Mouse (Mus musculus): ENCODE results near the gene Usp39.

DNA sequence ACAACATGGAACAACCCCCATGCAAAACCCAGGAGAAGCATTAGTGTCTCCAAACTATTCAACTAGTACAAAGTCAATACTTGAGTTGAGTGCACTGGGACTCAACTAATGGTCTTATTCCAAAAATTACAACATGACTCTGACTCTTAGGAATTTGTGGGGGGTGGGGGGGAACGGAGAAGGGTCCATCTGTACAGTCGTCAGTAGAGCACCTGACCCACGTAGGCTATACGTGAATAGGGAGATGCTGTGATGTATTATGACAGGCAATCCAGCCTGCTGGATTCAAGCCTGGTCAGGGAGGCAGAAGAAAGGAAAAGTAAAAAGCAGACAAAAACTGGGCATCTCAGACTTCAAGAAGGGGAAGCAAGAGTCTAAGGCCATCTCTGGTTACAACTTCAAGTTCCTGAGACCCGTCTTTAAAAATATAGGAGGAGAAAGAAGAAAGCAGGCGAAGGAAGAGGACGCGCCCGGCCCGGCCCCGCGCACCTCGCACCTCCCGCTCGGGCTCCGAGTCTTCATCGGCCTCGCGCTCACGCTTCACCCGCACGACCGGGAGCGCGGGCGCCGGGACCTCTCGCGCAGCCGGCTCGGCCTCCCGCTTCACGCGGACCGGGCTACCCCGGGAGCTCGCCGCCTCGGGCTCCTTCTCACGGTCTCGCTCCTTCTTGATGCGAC is 449 bp downstream of the Usp39 start:
- TF ChIP-seq CTCF (IDR thresholded peaks at IDR 0.05; ENCODE audit: low read depth): no peak
- no peak for TF ChIP-seq EP300 (optimal IDR thresholded peaks at IDR 0.05)

Measured in stomach, postnatal 0 days (tissue).